Mouse (Mus musculus): ENCODE results near the gene Cfb.

- no peak for TF ChIP-seq CTCF (IDR thresholded peaks at IDR 0.05; ENCODE audit: low read depth, low read length)
- no peak for TF ChIP-seq POLR2A (IDR thresholded peaks at IDR 0.05; ENCODE audit: borderline replicate concordance, low read depth, low read length)
Measured at GRCm38 (mm10) chr17:34814818-34815370, 47.4 kb downstream of the Cfb start.

Measured in bone marrow macrophage, adult 2 months (primary cell).